Mouse (Mus musculus) A20 (cell line): Measurements from ENCODE around the gene Atf7ip.

Experiments
- DNase-seq: peaks from one replicate; pipeline ENCODE4 v3.0.0-alpha.2; 2011; ENCODE audit warnings: low read depth, low spot score

Atf7ip gene

GRCm38 (mm10) chr6:136522658-136523057, 16.7 kb downstream of the Atf7ip start:
- no peak for DNase-seq

DNA sequence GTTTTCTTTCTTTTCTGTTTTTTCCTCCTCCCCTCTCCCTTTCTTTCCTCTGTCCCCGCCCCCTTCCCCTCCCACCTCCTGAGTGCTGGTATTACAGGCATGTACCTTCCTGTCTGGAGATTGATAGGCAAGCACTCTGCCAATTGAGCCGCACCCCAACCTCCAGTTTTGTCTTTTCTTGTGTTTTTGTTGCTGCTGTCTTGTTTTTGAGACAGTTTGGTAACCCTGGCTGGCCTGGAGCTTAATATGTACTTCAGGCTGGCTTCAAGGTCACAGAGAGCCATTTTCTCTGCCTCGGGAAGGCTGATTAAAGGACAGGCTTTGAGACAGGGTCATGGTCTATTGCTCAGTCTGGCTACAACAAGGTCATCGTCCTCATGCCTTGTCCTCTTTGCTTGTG, 18.8 kb downstream of the Atf7ip start:
- no peak for DNase-seq

DNA sequence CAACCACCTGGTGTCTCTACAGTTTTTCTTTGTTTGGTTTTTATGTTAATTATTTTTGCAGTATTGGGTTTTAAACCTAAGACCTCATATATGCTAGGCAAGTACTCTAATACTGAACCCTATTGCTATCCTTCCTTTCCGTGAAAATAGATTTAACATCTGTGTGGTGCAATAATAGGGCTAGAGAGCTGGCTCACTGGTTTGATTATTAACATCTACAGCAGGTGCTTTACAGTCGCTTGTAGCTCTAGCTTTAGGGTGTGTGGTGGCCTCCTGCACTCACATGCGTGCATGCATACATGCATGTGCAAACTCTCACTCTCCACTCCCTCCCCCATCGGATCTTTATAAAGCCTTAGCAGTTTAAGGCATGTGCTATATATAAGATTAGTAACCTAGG, 19.6 kb downstream of the Atf7ip start:
- no peak for DNase-seq

DNA sequence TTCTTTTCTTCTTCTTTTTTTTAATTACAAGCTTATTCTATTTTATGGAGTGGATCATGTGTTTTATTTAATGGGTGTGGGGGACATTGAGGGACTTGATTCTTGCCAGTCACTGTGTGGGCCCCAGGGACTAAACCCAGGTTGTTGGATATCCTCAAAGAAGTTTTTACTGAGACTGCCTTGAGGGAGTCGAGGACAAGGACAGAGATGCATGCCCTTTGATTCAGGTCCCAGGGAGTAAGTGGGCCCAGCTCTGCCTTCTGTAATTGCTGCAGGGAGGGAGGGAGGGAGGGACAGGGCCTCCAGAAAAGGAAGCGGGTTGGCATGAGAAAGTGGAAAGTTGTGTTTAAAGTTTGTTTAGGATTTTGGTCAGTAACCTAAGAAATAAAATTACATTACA, 23.2 kb downstream of the Atf7ip start:
- no peak for DNase-seq

- no peak for DNase-seq
Measured at GRCm38 (mm10) chr6:136531792-136532230, 25.8 kb downstream of the Atf7ip start.

DNA sequence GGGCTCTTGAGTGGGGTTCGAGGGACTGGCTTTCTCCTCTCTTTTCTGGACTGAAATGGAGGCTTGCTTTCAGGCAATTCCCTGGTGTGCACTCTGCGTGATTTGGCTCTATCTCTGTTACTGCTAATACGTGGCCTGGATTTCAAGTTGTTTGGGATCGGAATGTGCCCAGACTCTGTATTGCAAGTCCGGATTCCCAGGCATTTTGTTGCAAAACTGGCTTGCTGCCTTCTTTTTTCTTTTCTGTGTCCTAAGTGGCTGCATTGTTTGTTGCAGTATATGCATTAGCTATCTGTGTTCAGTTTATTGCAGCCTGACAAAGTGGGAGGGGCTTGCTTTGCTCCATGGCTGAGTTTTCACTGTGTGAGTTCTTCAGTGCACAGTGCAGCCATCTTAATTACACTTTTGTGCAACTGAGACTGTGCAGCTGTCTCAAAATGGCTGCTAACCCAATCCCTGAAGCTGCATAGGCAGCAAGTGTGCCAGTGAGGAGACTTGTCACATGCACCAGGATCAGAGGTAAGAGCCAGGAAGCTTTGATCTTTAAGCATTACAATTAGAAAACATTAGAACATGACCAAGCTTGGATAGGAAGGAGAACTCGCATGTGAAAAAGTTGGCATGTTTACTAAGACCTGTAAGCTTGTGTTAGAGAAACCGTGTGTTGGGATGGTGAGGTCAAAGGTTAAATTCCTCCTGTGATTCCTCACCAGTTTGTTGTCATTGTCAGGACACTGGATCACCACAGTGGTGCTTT, 26.7 kb downstream of the Atf7ip start:
- peak; percentile 87 for DNase-seq

GRCm38 (mm10) chr6:136533804-136534203, 27.8 kb downstream of the Atf7ip start:
- DNase-seq: peak; percentile 41

DNA sequence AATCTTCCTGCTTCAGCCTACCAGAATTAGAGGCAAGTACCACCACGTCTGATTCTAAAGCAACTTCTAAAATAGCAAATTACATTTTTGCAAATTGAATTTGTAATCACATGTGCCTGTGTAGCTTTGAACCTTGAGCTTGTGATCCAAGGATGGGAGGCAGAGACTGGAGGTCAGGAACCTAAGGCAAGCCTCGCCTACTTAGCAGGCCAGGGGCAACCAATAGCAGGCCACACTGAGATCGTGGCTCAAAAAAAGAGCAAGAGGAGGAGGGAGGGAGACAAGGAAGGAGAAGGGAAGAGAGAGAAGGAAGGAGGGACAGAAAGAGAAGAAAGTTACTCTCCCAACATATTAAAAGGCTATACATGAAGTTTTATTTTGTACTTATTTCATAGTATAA, 28.5 kb downstream of the Atf7ip start:
- peak; percentile 31 for DNase-seq

DNA sequence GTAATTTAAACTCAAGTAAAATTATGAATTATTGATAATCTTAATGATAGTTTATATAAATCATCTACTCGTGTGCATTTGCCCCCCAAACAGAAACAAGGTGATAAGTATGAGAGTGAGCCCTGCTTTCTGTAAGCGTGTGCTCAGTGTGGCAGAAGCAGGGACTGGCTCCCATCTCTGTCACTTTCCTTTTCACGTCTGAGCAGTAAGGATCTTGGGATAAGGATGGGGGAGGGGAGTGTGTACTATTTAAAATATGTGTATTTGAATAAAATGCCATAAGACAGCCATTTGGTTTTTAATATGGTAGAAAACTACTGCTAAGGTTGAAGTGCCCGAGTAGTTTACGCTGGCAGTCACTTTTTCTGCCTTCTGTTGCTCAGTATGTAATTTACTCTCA, 29.2 kb downstream of the Atf7ip start:
- DNase-seq: no peak

GRCm38 (mm10) chr6:136536121-136536520, 30.2 kb downstream of the Atf7ip start:
- DNase-seq: no peak

DNA sequence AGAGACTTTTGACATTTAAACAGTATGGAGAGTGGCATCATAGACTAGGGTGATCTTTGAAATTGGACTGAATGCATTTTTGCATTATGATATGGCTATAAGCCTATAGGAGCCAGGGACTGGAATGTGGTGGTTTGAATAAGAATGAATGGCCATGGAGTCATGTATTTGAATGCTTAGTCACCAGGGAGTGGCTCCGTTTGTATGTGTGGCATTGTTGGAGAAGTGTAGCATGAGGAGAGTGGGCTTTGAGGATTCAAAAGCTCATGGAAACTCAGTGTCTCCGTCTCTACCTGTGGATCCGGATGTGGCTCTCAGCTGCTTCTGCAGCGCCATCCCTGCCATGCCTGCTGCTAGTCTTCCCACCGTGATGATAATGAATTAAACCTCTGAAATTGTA, 35.4 kb downstream of the Atf7ip start:
- no peak for DNase-seq

GRCm38 (mm10) chr6:136542105-136542504, 36.1 kb downstream of the Atf7ip start:
- peak; percentile 26 for DNase-seq

- DNase-seq: peak; percentile 66
Measured at GRCm38 (mm10) chr6:136543164-136543563, 37.2 kb downstream of the Atf7ip start.

DNA sequence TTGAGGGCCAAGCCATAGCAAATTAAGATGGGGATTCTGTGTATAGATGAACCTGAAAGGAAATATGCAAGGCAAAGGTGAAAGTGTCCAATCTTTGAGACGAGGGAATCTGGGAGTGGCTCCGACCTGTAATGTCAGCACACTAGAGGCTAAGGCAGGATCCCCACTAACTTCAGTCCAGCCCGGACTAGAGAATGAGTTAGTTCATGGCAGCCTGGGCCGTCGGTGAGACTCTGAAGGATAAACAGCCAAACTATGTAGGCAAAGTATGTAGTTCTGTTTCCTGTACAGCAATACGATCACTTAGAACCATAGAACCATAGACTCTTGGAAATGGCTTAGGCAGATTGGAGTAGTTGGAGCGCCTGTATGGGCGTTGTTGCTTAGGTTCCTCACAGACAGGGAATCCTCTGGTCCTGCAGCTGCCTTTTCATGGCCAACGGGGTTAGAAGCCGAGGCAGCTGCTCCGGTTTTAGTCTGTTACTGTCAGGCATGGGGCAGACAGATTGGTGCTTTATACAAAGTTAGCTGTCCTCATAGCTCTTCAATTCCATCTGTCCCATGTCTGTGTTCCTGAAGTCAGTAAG, 39.4 kb downstream of the Atf7ip start:
- DNase-seq: peak; percentile 67

- peak; percentile 58 for DNase-seq
Measured at GRCm38 (mm10) chr6:136546286-136546685, 40.3 kb downstream of the Atf7ip start.

GRCm38 (mm10) chr6:136546987-136547386, 41.0 kb downstream of the Atf7ip start:
- DNase-seq: peak; percentile 84

DNA sequence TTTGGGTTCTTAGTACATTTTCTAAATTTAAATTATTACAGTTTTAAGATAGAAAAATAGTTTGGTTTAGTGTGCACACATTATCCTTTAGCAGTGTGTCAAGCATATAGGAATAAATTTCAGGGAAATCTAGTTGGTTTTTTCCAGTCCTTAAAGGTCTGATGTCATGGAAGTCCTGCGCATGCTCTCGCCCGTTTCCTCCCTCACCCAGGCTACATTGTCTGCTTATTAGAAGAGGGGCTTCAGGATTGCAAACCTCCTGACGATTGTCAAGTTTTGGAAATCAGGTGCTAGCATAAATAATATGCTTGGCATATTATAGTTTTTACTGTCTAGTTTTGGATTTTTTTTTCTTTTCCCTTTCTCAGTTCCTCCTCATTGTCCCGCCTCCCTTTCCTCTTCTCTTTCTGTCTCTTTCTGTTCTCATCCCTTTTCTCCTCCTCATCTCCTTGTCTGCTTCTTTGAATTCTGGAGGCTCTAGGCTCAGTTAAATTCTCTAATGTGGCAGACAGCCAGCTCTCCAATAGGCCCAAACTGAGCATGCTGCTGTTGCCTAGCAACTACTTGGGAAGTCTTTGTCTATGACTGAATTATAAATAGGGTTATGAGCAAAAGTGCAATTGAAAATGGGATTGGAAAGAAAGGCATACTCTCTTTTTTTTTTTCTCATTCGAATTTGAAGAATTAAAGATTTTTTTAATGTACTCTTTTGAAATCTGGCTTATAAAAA, 42.2 kb downstream of the Atf7ip start:
- peak; percentile 70 for DNase-seq

DNA sequence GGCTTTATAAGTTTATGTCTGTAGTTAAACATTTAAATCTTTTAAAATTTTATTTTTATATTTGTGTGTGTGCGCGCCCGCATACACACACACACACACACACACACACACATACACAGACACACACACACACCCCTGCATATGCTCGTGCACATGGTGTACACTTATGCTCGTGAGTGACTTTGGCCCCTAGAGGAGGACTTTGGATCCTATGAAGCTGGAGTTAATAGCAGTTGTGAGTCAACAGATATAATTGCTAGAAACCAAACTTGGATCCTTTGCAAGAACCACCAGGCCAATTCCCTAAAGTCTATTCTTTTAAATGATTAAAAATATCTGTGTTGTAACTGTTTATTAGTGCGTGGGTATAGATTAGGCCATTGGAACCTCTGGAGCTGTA, 42.8 kb downstream of the Atf7ip start:
- peak; percentile 62 for DNase-seq

DNA sequence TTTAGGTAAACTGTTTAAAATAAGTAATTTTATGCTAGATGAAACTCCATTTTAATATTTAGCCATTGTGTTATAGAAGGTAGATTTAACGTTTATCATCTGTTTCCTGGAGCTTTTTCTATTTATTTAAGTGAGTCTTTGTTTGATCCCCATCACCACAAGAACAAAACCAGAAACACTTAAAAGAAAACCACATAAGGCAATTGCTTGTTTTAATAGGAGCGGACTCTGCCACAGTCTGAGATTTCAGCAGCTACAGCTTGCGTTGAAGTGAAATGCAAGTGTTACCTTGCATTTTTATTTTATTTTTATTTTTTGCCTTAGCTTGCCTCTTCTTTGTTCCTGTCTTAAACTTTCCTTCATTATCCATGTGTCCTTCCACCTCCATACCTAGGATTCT, 43.6 kb downstream of the Atf7ip start:
- peak; percentile 29 for DNase-seq

DNA sequence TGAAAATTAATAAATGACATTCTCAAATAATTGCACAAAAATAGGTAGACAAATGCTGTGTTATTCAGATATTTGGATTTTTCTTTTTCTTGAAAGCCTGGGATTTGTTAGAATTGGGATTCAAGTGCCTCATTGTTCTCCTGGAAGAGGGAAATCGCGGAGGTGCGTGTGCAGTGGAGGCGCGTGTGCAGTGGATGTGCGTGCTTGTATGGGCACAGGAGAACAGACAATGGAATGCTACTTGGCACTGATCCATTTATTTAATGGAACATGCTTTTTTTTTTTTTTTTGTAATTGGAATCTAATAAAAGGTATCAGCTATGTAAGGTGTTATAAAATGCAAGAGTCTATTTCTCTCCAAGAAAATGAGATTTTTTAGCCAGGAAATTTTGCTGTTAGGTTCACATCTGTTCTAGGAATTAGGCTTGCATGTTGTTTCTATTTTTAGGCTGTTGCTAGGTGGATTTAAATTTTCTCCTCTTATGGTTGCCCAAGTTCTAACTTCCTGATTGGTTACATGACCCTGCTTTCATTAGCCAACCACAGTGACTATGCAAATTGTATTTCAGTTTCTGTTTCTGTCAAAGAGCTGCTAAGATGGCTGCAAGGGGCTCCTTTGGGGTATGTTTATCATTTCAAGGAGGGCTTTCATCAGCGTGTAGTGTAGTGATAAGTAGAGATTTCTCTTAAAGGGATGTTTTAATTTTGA, 44.8 kb downstream of the Atf7ip start:
- DNase-seq: peak; percentile 91

- peak; percentile 78 for DNase-seq
Measured at GRCm38 (mm10) chr6:136551550-136552109, 45.7 kb downstream of the Atf7ip start.

DNA sequence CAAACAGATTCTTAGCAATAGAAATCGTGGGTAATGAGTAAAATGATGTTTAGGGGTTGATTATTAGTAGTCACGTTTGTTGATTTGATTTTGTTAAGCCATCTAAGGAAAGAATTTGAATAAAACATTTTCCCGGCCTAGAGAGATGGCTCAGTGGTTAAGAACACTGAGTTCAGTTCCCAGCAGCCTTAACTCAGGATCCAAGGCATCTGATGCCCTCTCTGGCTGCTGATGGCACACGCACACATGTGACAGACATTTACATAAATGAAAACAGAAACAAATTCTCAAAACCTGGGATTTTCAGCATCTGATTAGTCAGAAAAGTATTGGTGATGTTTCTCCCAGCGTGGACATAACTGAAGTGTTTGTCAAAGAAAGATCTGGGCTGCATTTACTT, 47.2 kb downstream of the Atf7ip start:
- peak; percentile 79 for DNase-seq
